Mouse (Mus musculus): ENCODE results near the gene Slc43a3. TPM values are rescaled to one million over a fixed set of nuclear protein-coding genes. Genes with fewer than 3 reads are reported as not detected.

Slc43a3 gene
- total and polyA plus RNA-seq, 3 experiments = 62.6 to 101 (median 79.1) TPM

DNA sequence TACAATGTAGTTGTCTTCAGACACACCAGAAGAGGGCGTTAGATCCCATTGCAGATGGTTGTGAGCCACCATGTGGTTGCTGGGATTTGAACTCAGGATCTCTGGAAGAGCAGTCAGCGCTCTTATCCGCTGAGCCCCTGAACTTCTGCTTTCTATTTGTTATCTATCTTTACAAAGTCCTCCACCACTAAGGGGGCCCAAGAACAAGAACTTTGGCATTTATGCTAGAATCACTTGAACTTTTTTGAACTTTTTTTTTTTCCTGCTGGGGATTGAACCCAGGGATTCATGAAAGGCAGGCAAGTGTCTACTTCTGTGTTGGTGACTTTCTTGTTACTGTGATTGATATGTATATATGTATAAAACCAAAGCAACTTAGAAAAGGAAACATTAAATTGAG lies 2.9 kb downstream of the Slc43a3 start:
- H3K27ac ChIP-seq = no peak overlapping the region
- H3K36me3 ChIP-seq (ENCODE audit: control insufficient read depth, insufficient read depth, low read length) = peaks cover 24% of the 10 kb centered on the region

DNA sequence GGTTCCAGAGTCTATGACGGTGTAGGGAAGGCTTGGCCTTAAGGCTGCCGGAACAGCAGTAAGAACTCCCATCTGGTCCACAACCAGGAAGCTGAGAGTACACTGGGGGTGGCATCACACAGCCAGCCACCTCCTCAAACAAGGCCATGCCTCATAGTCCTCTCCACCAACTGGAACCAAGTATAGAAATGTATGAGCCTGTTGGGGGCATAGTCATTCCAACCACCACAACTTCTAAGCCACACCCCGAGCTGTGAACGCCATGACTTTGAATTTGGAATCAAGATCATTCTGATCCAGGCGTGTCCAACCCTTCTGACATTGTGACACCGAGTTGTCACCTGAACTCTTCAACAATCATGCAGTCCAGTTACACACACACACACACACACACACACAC lies 3.3 kb downstream of the Slc43a3 start:
- Histone ChIP-seq H3K36me3 (ENCODE audit: control insufficient read depth, insufficient read depth, low read length) (peaks cover 25% of the 10 kb centered on the region), H3K79me2 (replicated peaks; ENCODE audit: control insufficient read depth, insufficient read depth, low read length) (no peaks in the 10 kb centered on the region; the same call in 1 of the 2 replicates), H3K27me3 (ENCODE audit: control insufficient read depth, insufficient read depth, low read length) (no peaks in the 10 kb centered on the region), H3K4me3 (0 out of 2 replicates have a peak overlapping the region, but pooled peaks have one; percentile 5), H3K27ac (no peak overlapping the region), H3K4me1 (ENCODE audit: control insufficient read depth, insufficient read depth, low read length) (peaks cover 10% of the 10 kb centered on the region), H3K9ac (ENCODE audit: low read depth, low read length) (no peak overlapping the region; the same call in 1 of the 2 replicates)
- intact Hi-C loops (cut with DNase I) = loop anchor here (1.0 to 2.0 kb wide), 2 partner anchors 19 to 52 kb away; no protein-coding TSS in a partner anchor
- no peak for DNase-seq
- TF ChIP-seq EP300 (IDR thresholded peaks at IDR 0.05; ENCODE audit: insufficient read depth, low read depth, low read length) = no peak
- TF ChIP-seq POLR2A (IDR thresholded peaks at IDR 0.05; ENCODE audit: insufficient read depth, low read depth, low read length) = 0 out of 2 replicates have a peak, but pooled peaks have one; percentile 9
- TF ChIP-seq CTCF (IDR thresholded peaks at IDR 0.05) = no peak
- WGBS = 85% methylated on average over 6 of the region's 6 CpGs

More for the DNA sequence above, 2.9 kb downstream of the Slc43a3 start:
- Histone ChIP-seq H3K9ac (ENCODE audit: low read depth, low read length) (no peak overlapping the region), H3K4me3 (0 out of 2 replicates have a peak overlapping the region, but pooled peaks have one; percentile 5), H3K79me2 (replicated peaks; ENCODE audit: control insufficient read depth, insufficient read depth, low read length) (no peaks in the 10 kb centered on the region; the same call in 1 of the 2 replicates), H3K4me1 (ENCODE audit: control insufficient read depth, insufficient read depth, low read length) (peaks cover 10% of the 10 kb centered on the region), H3K27me3 (ENCODE audit: control insufficient read depth, insufficient read depth, low read length) (no peaks in the 10 kb centered on the region)
- intact Hi-C loops (cut with DNase I) = loop anchor here (1.0 to 2.0 kb wide), 2 partner anchors 19 to 52 kb away; no protein-coding TSS in a partner anchor
- TF ChIP-seq CTCF (IDR thresholded peaks at IDR 0.05) (0 out of 2 replicates have a peak, but pooled peaks have one; percentile 3), POLR2A (IDR thresholded peaks at IDR 0.05; ENCODE audit: insufficient read depth, low read depth, low read length) (no peak), EP300 (IDR thresholded peaks at IDR 0.05; ENCODE audit: insufficient read depth, low read depth, low read length) (no peak)
- DNase-seq = no peak
- 92% methylated on average over 3 of the region's 3 CpGs for WGBS

DNA sequence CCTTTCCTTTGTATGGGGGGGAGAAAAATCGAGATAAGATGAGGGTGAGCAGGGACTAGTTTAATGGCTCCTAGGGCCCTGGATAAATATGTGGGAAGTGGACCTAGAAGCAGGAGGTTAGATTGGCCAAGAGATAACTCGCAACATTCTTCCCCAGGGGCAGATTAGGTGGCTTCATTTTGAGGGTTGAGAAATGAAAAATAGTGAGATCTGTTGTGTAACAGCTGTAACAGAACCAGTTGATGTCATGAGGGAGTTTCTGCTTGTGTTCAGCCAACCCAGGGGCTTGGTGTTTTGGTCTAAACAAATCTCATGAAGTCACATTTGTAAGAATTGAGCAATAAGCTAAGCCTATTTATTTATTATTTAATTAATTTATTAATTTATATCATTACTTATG lies 5.0 kb downstream of the Slc43a3 start:
- Histone ChIP-seq H3K27ac (no peak overlapping the region; the same call in 1 of the 2 replicates), H3K36me3 (ENCODE audit: control insufficient read depth, insufficient read depth, low read length) (peaks cover 37% of the 10 kb centered on the region), H3K4me1 (ENCODE audit: control insufficient read depth, insufficient read depth, low read length) (peaks cover 10% of the 10 kb centered on the region), H3K4me3 (no peak overlapping the region), H3K27me3 (ENCODE audit: control insufficient read depth, insufficient read depth, low read length) (no peaks in the 10 kb centered on the region), H3K79me2 (replicated peaks; ENCODE audit: control insufficient read depth, insufficient read depth, low read length) (no peaks in the 10 kb centered on the region; the same call in 1 of the 2 replicates), H3K9ac (ENCODE audit: low read depth, low read length) (no peak overlapping the region)
- DNase-seq = no peak
- intact Hi-C loops (cut with DNase I) = no loop called here
- 49% methylated on average over 2 of the region's 2 CpGs for WGBS
- TF ChIP-seq POLR2A (IDR thresholded peaks at IDR 0.05; ENCODE audit: insufficient read depth, low read depth, low read length) = no peak
- TF ChIP-seq EP300 (IDR thresholded peaks at IDR 0.05; ENCODE audit: insufficient read depth, low read depth, low read length) = no peak
- TF ChIP-seq CTCF (IDR thresholded peaks at IDR 0.05) = no peak

DNA sequence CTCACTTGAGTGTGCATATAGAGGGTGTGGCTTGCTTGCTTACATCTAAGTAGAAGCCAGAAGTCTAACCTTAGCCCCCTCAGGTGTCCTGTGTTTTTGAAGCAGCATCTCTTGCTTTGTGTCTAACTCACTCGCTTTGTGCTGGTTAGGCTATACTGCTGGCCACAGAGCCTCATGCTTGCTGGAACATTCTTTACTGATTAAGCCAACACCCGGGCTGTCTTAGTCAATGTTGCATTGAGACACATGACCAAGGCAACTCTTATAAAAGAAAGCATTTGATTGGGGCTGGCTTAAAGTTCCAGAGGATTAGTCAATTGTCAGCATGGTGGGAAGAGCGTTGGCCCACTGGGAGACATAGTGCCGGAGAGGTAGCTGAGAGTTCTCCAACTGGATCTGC lies 5.4 kb downstream of the Slc43a3 start:
- DNase-seq = no peak
- WGBS = 86% methylated on average over 4 of the region's 4 CpGs
- Histone ChIP-seq H3K27ac (no peak overlapping the region; the same call in none of the 2 replicates), H3K27me3 (ENCODE audit: control insufficient read depth, insufficient read depth, low read length) (no peaks in the 10 kb centered on the region), H3K9ac (ENCODE audit: low read depth, low read length) (no peak overlapping the region), H3K36me3 (ENCODE audit: control insufficient read depth, insufficient read depth, low read length) (peaks cover 40% of the 10 kb centered on the region), H3K4me3 (no peak overlapping the region), H3K79me2 (replicated peaks; ENCODE audit: control insufficient read depth, insufficient read depth, low read length) (no peaks in the 10 kb centered on the region), H3K4me1 (ENCODE audit: control insufficient read depth, insufficient read depth, low read length) (peaks cover 10% of the 10 kb centered on the region)
- intact Hi-C loops (cut with DNase I) = no loop called here
- TF ChIP-seq CTCF (IDR thresholded peaks at IDR 0.05) = no peak
- TF ChIP-seq POLR2A (IDR thresholded peaks at IDR 0.05; ENCODE audit: insufficient read depth, low read depth, low read length) = no peak
- TF ChIP-seq EP300 (IDR thresholded peaks at IDR 0.05; ENCODE audit: insufficient read depth, low read depth, low read length) = no peak

DNA sequence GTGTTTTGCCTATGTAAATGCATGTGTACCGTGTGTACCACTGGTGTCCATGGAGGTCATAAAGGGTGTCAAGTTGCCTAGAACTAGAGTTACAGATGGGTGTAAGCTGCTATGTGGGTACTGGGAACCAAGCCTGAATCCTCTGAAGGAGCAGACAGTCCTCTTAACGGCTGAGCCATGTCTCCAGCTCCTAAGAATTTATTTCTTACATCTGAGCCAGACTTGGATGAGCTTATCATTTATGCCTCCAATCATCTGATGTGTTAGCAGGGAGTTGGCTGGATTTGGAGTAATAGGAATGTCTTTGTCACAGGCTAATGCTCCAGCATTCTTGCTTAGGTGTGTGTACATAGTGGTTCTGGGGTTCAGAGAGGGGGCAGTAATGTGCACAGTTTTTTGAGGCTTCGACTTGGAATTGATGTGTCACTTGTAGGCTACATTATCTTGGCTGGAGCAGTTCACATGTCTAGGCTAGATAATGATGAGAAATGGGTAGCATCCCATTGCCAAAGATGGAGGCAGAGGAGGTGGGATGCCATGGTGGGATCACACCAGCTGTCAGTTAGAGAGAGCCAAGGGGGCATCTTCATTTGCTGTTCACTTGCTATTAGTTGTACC lies 10.9 kb downstream of the Slc43a3 start:
- intact Hi-C loops (cut with DNase I) = no loop called here
- no peak for TF ChIP-seq CTCF (IDR thresholded peaks at IDR 0.05)
- TF ChIP-seq EP300 (IDR thresholded peaks at IDR 0.05; ENCODE audit: insufficient read depth, low read depth, low read length) = no peak
- Histone ChIP-seq H3K4me1 (ENCODE audit: control insufficient read depth, insufficient read depth, low read length) (peaks cover 5% of the 10 kb centered on the region; the same call in 1 of the 2 replicates), H3K79me2 (replicated peaks; ENCODE audit: control insufficient read depth, insufficient read depth, low read length) (no peaks in the 10 kb centered on the region), H3K27ac (no peak overlapping the region), H3K4me3 (no peak overlapping the region), H3K9ac (ENCODE audit: low read depth, low read length) (no peak overlapping the region), H3K27me3 (ENCODE audit: control insufficient read depth, insufficient read depth, low read length) (no peaks in the 10 kb centered on the region), H3K36me3 (ENCODE audit: control insufficient read depth, insufficient read depth, low read length) (peaks cover 40% of the 10 kb centered on the region)
- DNase-seq = no peak
- WGBS = 68% methylated on average over 3 of the region's 3 CpGs

DNA sequence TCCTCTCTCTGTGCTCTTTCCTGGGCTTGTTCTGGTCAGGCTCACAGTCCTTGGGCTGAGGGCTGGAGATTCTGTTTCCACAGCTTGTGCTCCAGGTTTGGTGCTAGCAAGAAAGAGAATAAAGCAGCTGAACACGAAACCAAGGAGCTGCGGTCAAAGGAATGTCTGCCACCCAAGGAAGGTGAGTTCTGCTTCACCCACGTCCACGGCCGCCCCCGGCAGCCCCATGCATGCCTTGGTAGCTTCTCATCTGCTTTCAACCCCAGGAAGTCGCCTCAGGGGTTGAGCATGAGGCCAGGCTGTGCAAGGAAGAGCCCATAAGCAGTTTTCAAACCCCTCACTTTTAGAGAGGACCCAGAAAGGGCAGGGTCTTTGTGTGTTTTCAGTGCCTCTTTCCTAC lies 11.9 kb downstream of the Slc43a3 start:
- 91% methylated on average over 7 of the region's 7 CpGs for WGBS
- H3K79me2 ChIP-seq (replicated peaks; ENCODE audit: control insufficient read depth, insufficient read depth, low read length) = no peaks in the 10 kb centered on the region
- H3K27ac ChIP-seq = no peak overlapping the region
- no peak overlapping the region for H3K4me3 ChIP-seq
- peaks cover 42% of the 10 kb centered on the region for H3K36me3 ChIP-seq (ENCODE audit: control insufficient read depth, insufficient read depth, low read length)
- H3K27me3 ChIP-seq (ENCODE audit: control insufficient read depth, insufficient read depth, low read length) = no peaks in the 10 kb centered on the region
- intact Hi-C loops (cut with DNase I) = no loop called here
- no peak for DNase-seq
- no peak for TF ChIP-seq POLR2A (IDR thresholded peaks at IDR 0.05; ENCODE audit: insufficient read depth, low read depth, low read length)
- TF ChIP-seq EP300 (IDR thresholded peaks at IDR 0.05; ENCODE audit: insufficient read depth, low read depth, low read length) = no peak
- TF ChIP-seq CTCF (IDR thresholded peaks at IDR 0.05) = no peak
- H3K4me1 ChIP-seq (ENCODE audit: control insufficient read depth, insufficient read depth, low read length) = peaks cover 5% of the 10 kb centered on the region; the same call in 1 of the 2 replicates
- no peak overlapping the region for H3K9ac ChIP-seq (ENCODE audit: low read depth, low read length)
